Mouse (Mus musculus): ENCODE measurements around the gene Nat8f2. TPM values are rescaled to one million over a fixed set of nuclear protein-coding genes. Genes with fewer than 3 reads are reported as not detected.
"Not testable (repeated sequence)": the region's sequence is repeated elsewhere in the genome, so short reads cannot be mapped to it uniquely, and the experiment has no call there.

Gene Nat8f2
- polyA plus RNA-seq, 1 experiment from 2014 or later: not detected

DNA sequence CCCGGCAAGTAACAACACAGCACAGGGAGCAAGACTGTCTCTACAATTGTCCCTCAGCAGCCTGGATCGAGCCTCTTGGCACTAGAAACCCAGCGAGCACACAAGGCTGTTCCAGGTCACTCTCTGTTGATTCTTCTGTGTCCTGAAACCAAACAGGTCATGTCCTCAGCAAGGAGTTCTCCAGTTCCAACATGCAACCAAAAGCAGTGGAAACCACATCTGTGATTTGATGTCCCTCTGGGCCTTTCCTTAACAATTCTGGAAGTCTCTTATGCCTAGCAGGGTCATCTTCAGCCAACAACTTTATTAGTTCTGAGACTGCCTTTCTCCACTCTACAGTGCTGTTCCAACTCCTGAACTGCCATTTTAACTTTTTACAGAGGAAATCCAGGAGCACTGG lies 2.8 kb downstream of the Nat8f2 start:
- H3K27ac ChIP-seq; ATAC-seq (ENCODE audit: low FRiP score); H3K4me2 ChIP-seq (replicated peaks); DNase-seq (ENCODE audit: low spot score); H3K27me3 ChIP-seq (ENCODE audit: control insufficient read depth, insufficient read depth, low read length); H3K9ac ChIP-seq; H3K4me1 ChIP-seq (replicated peaks; ENCODE audit: control insufficient read depth, insufficient read depth, low read length); H3K9me3 ChIP-seq (ENCODE audit: control insufficient read depth, low read length); H3K36me3 ChIP-seq (replicated peaks; ENCODE audit: control insufficient read depth, insufficient read depth); H3K4me3 ChIP-seq (replicated peaks; ENCODE audit: low read length): not testable (repeated sequence)
- 89% methylated on average over 3 of the region's 3 CpGs for WGBS

DNA sequence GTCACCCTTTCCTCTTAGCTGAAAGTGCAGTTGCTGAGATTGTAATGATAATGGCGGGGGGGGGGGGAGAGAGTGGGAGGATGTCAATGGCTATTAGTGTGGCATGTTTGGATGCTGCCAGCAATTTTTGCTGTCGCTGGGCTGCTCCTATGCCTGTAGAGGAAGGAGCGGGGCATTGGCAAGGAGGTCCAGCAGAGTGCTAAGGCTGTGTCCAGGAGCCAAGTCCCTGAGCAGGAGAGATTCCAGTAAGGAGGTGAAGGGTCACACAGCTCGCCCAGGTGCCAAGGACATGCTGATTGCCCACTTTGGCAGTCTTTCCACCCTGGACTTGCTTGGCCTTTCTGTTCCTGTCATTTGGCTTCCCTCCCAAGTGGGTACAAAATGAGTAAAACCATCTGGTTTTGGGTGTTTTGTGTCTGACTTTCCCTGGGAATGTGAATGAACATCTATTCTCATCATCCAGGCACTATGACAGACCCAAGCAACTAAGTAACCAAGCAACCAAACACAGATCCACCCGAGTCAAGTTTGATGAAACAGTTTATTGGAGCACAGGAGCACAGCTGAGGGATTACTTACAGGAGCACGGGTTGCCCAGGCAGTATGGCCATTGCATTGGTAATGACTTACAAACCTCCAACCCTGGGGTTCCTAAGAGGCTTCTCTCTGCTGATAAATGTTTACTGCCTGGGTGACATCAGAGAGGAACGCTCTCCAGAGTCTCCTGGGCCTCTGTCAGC lies 3.9 kb downstream of the Nat8f2 start:
- peak; percentile 79; the same call in 1 of the 2 replicates for ATAC-seq (ENCODE audit: low FRiP score)
- not testable (repeated sequence) for H3K9me3 ChIP-seq (ENCODE audit: control insufficient read depth, low read length)

DNA sequence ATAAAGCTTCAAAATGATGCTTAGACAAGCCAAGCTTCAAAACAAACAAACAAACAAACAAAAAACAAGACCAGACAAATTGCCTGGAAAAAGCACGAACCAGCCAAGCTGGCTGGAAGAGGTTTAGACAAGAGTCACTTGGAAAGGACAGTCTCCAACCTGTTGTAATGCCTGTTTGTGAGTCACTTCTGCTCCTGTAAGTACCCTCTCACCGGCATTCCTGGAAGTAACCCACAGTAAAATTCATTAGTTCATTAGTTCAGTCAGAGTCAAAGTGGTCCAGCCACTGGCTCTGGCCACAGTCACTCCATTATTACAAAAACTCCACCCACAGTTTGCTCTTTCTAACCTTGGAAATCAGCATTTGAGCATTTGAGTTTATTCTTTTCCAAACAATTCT lies 5.1 kb downstream of the Nat8f2 start:
- H3K9ac ChIP-seq: no peak overlapping the region
- H3K27ac ChIP-seq: no peak overlapping the region
- no peaks in the 10 kb centered on the region for H3K27me3 ChIP-seq (ENCODE audit: control insufficient read depth, insufficient read depth, low read length)
- no peak overlapping the region for H3K4me3 ChIP-seq (replicated peaks; ENCODE audit: low read length)
- no peaks in the 10 kb centered on the region for H3K4me1 ChIP-seq (replicated peaks; ENCODE audit: control insufficient read depth, insufficient read depth, low read length)
- 83% methylated on average over 2 of the region's 2 CpGs for WGBS
- H3K9me3 ChIP-seq (ENCODE audit: control insufficient read depth, low read length): no peaks in the 10 kb centered on the region
- ATAC-seq (ENCODE audit: low FRiP score): no peak
- no peak overlapping the region for H3K4me2 ChIP-seq (replicated peaks)
- no peak for DNase-seq (ENCODE audit: low spot score)
- no peaks in the 10 kb centered on the region for H3K36me3 ChIP-seq (replicated peaks; ENCODE audit: control insufficient read depth, insufficient read depth)

More for the DNA sequence above, 3.9 kb downstream of the Nat8f2 start:
- DNase-seq (ENCODE audit: low spot score); H3K4me2 ChIP-seq (replicated peaks); H3K4me3 ChIP-seq (replicated peaks; ENCODE audit: low read length); H3K27ac ChIP-seq; H3K27me3 ChIP-seq (ENCODE audit: control insufficient read depth, insufficient read depth, low read length); H3K36me3 ChIP-seq (replicated peaks; ENCODE audit: control insufficient read depth, insufficient read depth); H3K9ac ChIP-seq; H3K4me1 ChIP-seq (replicated peaks; ENCODE audit: control insufficient read depth, insufficient read depth, low read length): not testable (repeated sequence)
- WGBS: 60% methylated on average over 5 of the region's 7 CpGs

DNA sequence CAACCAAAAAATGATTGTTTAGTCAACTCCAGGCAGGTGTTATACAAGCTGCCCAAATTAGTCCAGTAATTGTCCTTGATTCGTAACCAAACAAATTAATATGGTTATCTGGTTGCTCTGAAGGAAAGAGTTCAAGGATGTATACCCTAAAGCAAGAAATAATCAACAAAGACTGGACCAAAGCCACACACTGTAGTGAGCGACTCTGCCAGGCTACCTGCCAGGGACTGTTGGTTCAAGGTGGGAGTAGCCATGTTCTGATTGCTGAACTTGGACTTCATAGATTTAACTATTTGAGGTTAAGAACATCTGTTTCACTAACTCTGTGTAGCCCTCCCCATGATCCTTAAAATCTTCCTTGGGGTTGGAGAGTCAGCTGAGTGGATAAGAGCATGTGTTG lies 5.8 kb downstream of the Nat8f2 start:
- DNase-seq (ENCODE audit: low spot score) (no peak), ATAC-seq (ENCODE audit: low FRiP score) (no peak)
- H3K4me2 ChIP-seq (replicated peaks): no peak overlapping the region
- H3K27ac ChIP-seq: no peak overlapping the region
- WGBS: 87% methylated on average over 2 of the region's 2 CpGs
- H3K4me1 ChIP-seq (replicated peaks; ENCODE audit: control insufficient read depth, insufficient read depth, low read length): no peaks in the 10 kb centered on the region
- no peaks in the 10 kb centered on the region for H3K36me3 ChIP-seq (replicated peaks; ENCODE audit: control insufficient read depth, insufficient read depth)
- no peak overlapping the region for H3K9ac ChIP-seq
- H3K4me3 ChIP-seq (replicated peaks; ENCODE audit: low read length): no peak overlapping the region
- no peaks in the 10 kb centered on the region for H3K9me3 ChIP-seq (ENCODE audit: control insufficient read depth, low read length)
- H3K27me3 ChIP-seq (ENCODE audit: control insufficient read depth, insufficient read depth, low read length): no peaks in the 10 kb centered on the region

DNA sequence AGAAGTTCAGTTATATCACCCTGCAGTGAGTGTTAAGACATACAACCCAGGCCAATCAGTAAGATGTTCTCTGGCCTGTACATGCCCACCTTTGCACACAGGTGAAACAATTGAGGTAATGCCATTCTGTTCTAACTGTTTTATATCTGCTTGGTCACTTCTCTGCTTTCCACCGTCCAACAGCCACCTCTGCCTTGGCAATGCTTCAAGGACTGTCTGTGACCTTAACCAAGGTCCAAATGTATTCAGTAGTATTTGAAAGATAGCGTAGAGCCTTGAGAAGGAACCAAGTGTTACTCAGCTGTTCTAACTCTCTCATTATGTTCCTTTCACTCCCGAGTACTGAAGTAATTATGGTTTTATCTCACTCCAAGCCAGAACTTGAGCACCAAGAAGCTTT lies 6.4 kb downstream of the Nat8f2 start:
- H3K9me3 ChIP-seq (ENCODE audit: control insufficient read depth, low read length): no peaks in the 10 kb centered on the region
- no peaks in the 10 kb centered on the region for H3K36me3 ChIP-seq (replicated peaks; ENCODE audit: control insufficient read depth, insufficient read depth)
- WGBS: 89% methylated on average over 3 of the region's 3 CpGs
- H3K4me3 ChIP-seq (replicated peaks; ENCODE audit: low read length): no peak overlapping the region
- H3K9ac ChIP-seq: no peak overlapping the region
- no peaks in the 10 kb centered on the region for H3K27me3 ChIP-seq (ENCODE audit: control insufficient read depth, insufficient read depth, low read length)
- no peaks in the 10 kb centered on the region for H3K4me1 ChIP-seq (replicated peaks; ENCODE audit: control insufficient read depth, insufficient read depth, low read length)
- no peak overlapping the region for H3K4me2 ChIP-seq (replicated peaks)
- H3K27ac ChIP-seq: no peak overlapping the region
- ATAC-seq (ENCODE audit: low FRiP score) (no peak), DNase-seq (ENCODE audit: low spot score) (no peak)

DNA sequence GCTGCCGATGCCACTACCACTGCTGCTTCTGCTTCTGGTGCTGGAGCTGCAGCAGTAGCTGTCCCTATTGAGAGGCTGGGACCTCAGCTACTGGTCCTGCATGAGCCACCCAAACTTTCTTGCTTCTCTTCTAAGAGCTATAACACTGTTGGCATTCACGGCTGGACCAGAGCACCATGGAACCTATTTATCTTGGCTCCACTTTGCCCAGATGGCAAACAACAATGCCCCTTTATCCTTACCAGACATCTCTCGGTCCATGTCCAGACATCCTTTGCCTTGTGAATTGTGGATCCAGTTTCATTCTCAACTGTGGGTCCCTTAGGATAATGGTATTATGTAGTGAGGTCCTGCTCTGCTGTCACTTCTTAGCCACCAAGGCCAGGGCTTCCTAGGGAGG lies 7.7 kb downstream of the Nat8f2 start:
- no peak overlapping the region for H3K4me2 ChIP-seq (replicated peaks)
- H3K36me3 ChIP-seq (replicated peaks; ENCODE audit: control insufficient read depth, insufficient read depth): no peaks in the 10 kb centered on the region
- H3K27ac ChIP-seq: no peak overlapping the region
- no peak overlapping the region for H3K4me3 ChIP-seq (replicated peaks; ENCODE audit: low read length)
- DNase-seq (ENCODE audit: low spot score): no peak
- no peaks in the 10 kb centered on the region for H3K27me3 ChIP-seq (ENCODE audit: control insufficient read depth, insufficient read depth, low read length)
- no peaks in the 10 kb centered on the region for H3K4me1 ChIP-seq (replicated peaks; ENCODE audit: control insufficient read depth, insufficient read depth, low read length)
- WGBS: 88% methylated on average over 3 of the region's 3 CpGs
- H3K9me3 ChIP-seq (ENCODE audit: control insufficient read depth, low read length): no peaks in the 10 kb centered on the region
- H3K9ac ChIP-seq: no peak overlapping the region
- ATAC-seq (ENCODE audit: low FRiP score): no peak

DNA sequence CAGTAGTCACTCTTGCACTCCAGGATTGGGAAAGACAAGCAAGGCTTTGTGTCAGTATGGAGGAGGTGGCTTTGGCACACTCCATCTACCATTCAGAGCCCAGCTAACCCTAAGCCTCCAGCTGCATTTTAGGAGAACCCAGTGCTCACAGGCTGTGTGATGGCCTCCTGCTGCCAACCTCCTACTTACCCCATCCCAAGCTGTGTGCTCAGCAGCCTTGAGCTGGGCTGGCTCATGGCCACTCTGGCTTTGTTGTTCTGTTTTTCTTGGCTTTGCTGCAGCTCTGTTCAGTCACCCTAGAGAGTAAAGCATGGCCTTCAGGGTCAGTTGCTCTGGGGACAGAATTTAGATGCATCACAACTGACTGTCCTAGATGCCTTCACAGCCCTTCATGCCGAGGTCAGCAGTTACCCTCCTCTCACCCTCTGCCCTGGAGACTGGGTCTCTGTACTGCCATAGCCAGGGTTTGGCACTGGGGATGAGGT lies 12.7 kb downstream of the Nat8f2 start:
- Histone ChIP-seq H3K36me3 (replicated peaks; ENCODE audit: control insufficient read depth, insufficient read depth) (no peaks in the 10 kb centered on the region), H3K9me3 (ENCODE audit: control insufficient read depth, low read length) (no peaks in the 10 kb centered on the region), H3K9ac (no peak overlapping the region), H3K27me3 (ENCODE audit: control insufficient read depth, insufficient read depth, low read length) (no peaks in the 10 kb centered on the region), H3K4me1 (replicated peaks; ENCODE audit: control insufficient read depth, insufficient read depth, low read length) (no peaks in the 10 kb centered on the region), H3K4me3 (replicated peaks; ENCODE audit: low read length) (no peak overlapping the region), H3K4me2 (replicated peaks) (no peak overlapping the region), H3K27ac (no peak overlapping the region)
- DNase-seq (ENCODE audit: low spot score) (peak; percentile 37), ATAC-seq (ENCODE audit: low FRiP score) (peak; percentile 83; the same call in 1 of the 2 replicates)
- WGBS: 62% methylated on average over 1 of the region's 1 CpGs

DNA sequence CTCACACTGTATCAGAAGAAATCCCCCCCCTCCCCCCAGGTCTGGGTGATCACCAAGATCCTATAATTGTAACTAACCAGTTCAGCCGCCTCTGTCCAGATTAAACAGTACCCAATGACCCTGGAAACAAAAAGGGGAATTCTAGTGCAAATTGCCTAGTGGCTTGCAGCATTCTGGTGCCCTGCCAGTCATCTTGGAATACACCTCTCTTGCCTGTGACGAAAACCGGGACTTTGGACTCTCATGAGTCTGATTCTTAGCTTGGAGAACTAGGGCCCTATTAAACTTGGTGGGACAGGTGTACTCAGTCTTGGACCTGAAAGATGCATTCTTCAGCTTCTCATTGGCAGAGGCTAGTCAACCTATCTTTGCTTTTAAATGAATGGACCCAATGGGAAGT lies 15.5 kb downstream of the Nat8f2 start:
- no peak for ATAC-seq (ENCODE audit: low FRiP score)
- Histone ChIP-seq H3K9ac (no peak overlapping the region), H3K9me3 (ENCODE audit: control insufficient read depth, low read length) (no peaks in the 10 kb centered on the region)

DNA sequence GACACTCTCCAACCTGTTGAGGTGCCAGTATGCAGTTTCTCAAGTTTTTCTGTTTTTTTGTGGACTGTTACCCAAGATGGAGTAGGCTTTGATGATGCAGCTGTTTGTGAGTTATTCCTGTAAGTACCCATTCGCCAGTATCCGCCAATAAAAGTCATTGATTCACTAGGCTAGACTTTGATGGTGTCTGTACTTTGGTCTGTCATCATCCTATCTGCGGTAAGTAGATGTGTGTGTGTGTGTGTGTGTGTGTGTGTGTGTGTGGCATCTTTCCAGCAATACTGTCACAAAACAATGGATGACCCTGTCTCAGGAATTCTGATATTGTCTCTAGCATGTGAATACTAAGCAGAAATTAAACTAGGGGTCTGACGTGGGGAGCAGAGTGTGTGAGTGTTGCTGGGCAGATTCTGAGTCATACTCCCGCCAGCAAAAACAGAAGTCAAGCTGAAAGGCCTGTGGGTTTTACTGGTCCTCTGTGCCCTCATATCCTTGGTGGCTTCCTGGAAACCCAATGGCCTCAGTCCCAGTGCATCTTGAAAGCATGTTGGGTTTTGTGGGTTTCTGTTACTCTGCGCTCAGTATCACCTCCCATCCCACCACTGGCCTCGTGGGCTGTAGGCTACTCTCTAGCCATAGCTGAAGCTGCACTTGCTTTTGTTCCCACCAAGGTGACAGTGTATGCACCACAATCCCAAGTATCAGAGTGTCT lies 17.7 kb downstream of the Nat8f2 start:
- Histone ChIP-seq H3K9ac (no peak overlapping the region), H3K36me3 (replicated peaks; ENCODE audit: control insufficient read depth, insufficient read depth) (no peaks in the 10 kb centered on the region)
- WGBS: 89% methylated on average over 7 of the region's 7 CpGs

More for the DNA sequence above, 15.5 kb downstream of the Nat8f2 start:
- H3K27me3 ChIP-seq (ENCODE audit: control insufficient read depth, insufficient read depth, low read length): no peaks in the 10 kb centered on the region
- no peak overlapping the region for H3K4me3 ChIP-seq (replicated peaks; ENCODE audit: low read length)
- no peak overlapping the region for H3K27ac ChIP-seq
- H3K4me2 ChIP-seq (replicated peaks): no peak overlapping the region
- no peaks in the 10 kb centered on the region for H3K4me1 ChIP-seq (replicated peaks; ENCODE audit: control insufficient read depth, insufficient read depth, low read length)
- no peak for DNase-seq (ENCODE audit: low spot score)
- 74% methylated on average over 3 of the region's 3 CpGs for WGBS
- H3K36me3 ChIP-seq (replicated peaks; ENCODE audit: control insufficient read depth, insufficient read depth): no peaks in the 10 kb centered on the region

More for the DNA sequence above, 17.7 kb downstream of the Nat8f2 start:
- Histone ChIP-seq H3K9me3 (ENCODE audit: control insufficient read depth, low read length) (no peaks in the 10 kb centered on the region), H3K4me3 (replicated peaks; ENCODE audit: low read length) (no peak overlapping the region), H3K4me1 (replicated peaks; ENCODE audit: control insufficient read depth, insufficient read depth, low read length) (0 out of 2 replicates have a peak, but pooled peaks cover 3% of the 10 kb centered on the region), H3K4me2 (replicated peaks) (no peak overlapping the region), H3K27ac (no peak overlapping the region), H3K27me3 (ENCODE audit: control insufficient read depth, insufficient read depth, low read length) (no peaks in the 10 kb centered on the region)
- ATAC-seq (ENCODE audit: low FRiP score) (no peak), DNase-seq (ENCODE audit: low spot score) (no peak)

Measured in hindbrain, embryonic 14.5 days (tissue).